Mouse (Mus musculus): Measurements from ENCODE around the gene Prdx1. TPM values are rescaled to one million over a fixed set of nuclear protein-coding genes. Genes with fewer than 3 reads are reported as not detected.

Prdx1 gene
- total and polyA plus RNA-seq, 2 experiments from 2014 or later, result 207 to 546 TPM

DNA sequence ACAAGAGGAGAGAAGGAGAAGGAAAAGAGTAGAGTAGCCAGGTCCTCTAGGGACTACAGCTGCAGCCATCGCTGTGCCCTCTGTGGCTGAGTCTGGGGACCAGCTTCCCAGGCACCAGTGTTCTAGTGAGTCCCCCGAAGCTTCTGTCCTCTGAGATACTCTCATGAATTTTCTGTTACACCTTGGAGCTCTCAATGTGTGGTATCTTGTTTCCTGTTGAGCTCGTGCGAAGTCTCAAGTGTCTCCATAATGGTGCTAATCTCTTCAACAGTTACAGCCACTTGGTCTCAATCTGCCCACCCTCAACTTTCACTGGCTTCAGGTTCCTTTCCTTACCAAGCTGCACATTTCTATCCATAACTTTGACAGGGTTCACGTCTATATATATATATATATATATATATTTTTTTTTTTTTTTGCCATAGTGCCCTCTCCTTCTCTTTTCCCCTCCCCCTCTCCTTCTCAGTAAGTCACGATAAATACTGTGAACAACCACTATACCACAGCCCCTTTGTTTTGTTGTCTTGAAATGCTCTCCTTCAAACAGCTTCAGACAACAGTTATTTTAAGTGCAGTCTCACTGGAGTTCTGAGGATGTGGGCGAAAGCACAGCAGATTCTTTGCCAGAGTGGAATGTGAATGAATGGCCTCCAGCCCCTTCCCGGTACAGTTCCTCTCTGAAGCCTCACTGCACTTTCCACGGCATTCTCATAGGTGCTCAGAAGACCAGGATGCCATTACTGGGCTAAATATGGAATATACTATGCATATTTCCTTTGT lies 53.8 kb downstream of the Prdx1 start:
- no peak overlapping the region for H3K9ac ChIP-seq (replicated peaks; ENCODE audit: low read length, poor library complexity, severe bottlenecking)
- no peak overlapping the region for H3K4me3 ChIP-seq (ENCODE audit: low read depth, low read length)
- no peak for DNase-seq (ENCODE audit: low spot score)
- no peaks in the 10 kb centered on the region for H3K9me3 ChIP-seq (ENCODE audit: low read length)
- no peaks in the 10 kb centered on the region for H3K36me3 ChIP-seq (ENCODE audit: insufficient read depth, low read length)
- H3K27me3 ChIP-seq (ENCODE audit: insufficient read depth, low read length), result no peaks in the 10 kb centered on the region
- no peak for ATAC-seq (ENCODE audit: low FRiP score)
- H3K4me2 ChIP-seq (ENCODE audit: low read depth, low read length, poor library complexity, severe bottlenecking), result no peak overlapping the region
- no peak for TF ChIP-seq CTCF (IDR thresholded peaks at IDR 0.05)
- H3K27ac ChIP-seq (ENCODE audit: low read depth, low read length), result no peak overlapping the region
- WGBS, result 90% methylated on average over 9 of the region's 9 CpGs
- no peaks in the 10 kb centered on the region for H3K4me1 ChIP-seq (ENCODE audit: insufficient read depth, low read length)

DNA sequence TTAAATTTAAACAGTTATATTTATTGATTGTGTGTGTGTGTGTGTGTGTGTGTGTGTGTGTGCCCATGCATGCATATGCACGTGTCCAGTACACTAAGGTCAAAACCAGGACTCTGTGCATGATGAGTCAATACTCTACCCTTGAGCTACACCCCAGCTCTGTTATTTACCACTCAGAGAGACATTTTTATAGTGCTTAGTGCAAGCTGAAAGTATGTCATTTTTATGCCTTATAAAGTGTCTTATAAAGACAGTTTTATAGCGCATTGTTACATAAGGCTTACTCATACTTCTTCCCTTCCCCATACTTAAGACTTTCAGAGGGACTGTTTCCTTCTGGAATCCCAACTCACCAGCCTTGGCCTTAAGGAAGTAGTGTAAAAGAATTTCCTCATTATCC lies 64.4 kb downstream of the Prdx1 start:
- Histone ChIP-seq H3K9me3 (ENCODE audit: low read length) (no peaks in the 10 kb centered on the region), H3K36me3 (ENCODE audit: insufficient read depth, low read length) (no peaks in the 10 kb centered on the region), H3K27ac (ENCODE audit: low read depth, low read length) (no peak overlapping the region), H3K9ac (replicated peaks; ENCODE audit: low read length, poor library complexity, severe bottlenecking) (no peak overlapping the region), H3K4me3 (ENCODE audit: low read depth, low read length) (no peak overlapping the region), H3K4me1 (ENCODE audit: insufficient read depth, low read length) (no peaks in the 10 kb centered on the region), H3K4me2 (ENCODE audit: low read depth, low read length, poor library complexity, severe bottlenecking) (no peak overlapping the region), H3K27me3 (ENCODE audit: insufficient read depth, low read length) (no peaks in the 10 kb centered on the region)
- no peak for DNase-seq (ENCODE audit: low spot score)
- ATAC-seq (ENCODE audit: low FRiP score), result no peak
- TF ChIP-seq CTCF (IDR thresholded peaks at IDR 0.05), result no peak
- 92% methylated on average over 2 of the region's 2 CpGs for WGBS

Other genes starting within 250 kb of the Prdx1 start
- gene Mast2, start 221.4 kb upstream of the Prdx1 start, total RNA-seq (2014; rRNA removed), result 95.8 and 97.4 TPM in 2 replicates
- 27.1 and 30.3 TPM in 2 replicates for gene Mast2, start 221.4 kb upstream of the Prdx1 start, polyA plus RNA-seq (2015; fragmentation: Nextera tagmentation; extraction: Ambion mirVana)
- gene Ipp, start 178.0 kb upstream of the Prdx1 start, total RNA-seq (2014; rRNA removed), result 6.5 and 7.2 TPM in 2 replicates
- gene Ipp, start 178.0 kb upstream of the Prdx1 start, polyA plus RNA-seq (2015; fragmentation: Nextera tagmentation; extraction: Ambion mirVana), result 10.5 and 10.9 TPM in 2 replicates
- gene Tmem69, start 129.6 kb upstream of the Prdx1 start, total RNA-seq (2014; rRNA removed), result 8.8 and 12.6 TPM in 2 replicates
- gene Tmem69, start 129.6 kb upstream of the Prdx1 start, polyA plus RNA-seq (2015; fragmentation: Nextera tagmentation; extraction: Ambion mirVana), result 14.0 and 16.0 TPM in 2 replicates
- gene Gpbp1l1, start 127.9 kb upstream of the Prdx1 start, total RNA-seq (2014; rRNA removed), result 33.7 and 45.5 TPM in 2 replicates
- 13.7 and 14.7 TPM in 2 replicates for gene Gpbp1l1, start 127.9 kb upstream of the Prdx1 start, polyA plus RNA-seq (2015; fragmentation: Nextera tagmentation; extraction: Ambion mirVana)
- 0.44 and 5.1 TPM in 2 replicates for gene Ccdc17, start 88.9 kb upstream of the Prdx1 start, total RNA-seq (2014; rRNA removed)
- 3.2 and 4.1 TPM in 2 replicates for gene Ccdc17, start 88.9 kb upstream of the Prdx1 start, polyA plus RNA-seq (2015; fragmentation: Nextera tagmentation; extraction: Ambion mirVana)
- 51.6 and 78.7 TPM in 2 replicates for gene Nasp, start 57.6 kb upstream of the Prdx1 start, total RNA-seq (2014; rRNA removed)
- 67.2 and 76.3 TPM in 2 replicates for gene Nasp, start 57.6 kb upstream of the Prdx1 start, polyA plus RNA-seq (2015; fragmentation: Nextera tagmentation; extraction: Ambion mirVana)
- 475 and 495 TPM in 2 replicates for gene Akr1a1, start 33.9 kb upstream of the Prdx1 start, total RNA-seq (2014; rRNA removed)
- gene Akr1a1, start 33.9 kb upstream of the Prdx1 start, polyA plus RNA-seq (2015; fragmentation: Nextera tagmentation; extraction: Ambion mirVana), result 684 and 729 TPM in 2 replicates
- 20.8 and 24.3 TPM in 2 replicates for gene Mmachc, start 22.9 kb downstream of the Prdx1 start, total RNA-seq (2014; rRNA removed)
- 16.6 and 16.8 TPM in 2 replicates for gene Mmachc, start 22.9 kb downstream of the Prdx1 start, polyA plus RNA-seq (2015; fragmentation: Nextera tagmentation; extraction: Ambion mirVana)
- 10.3 and 10.9 TPM in 2 replicates for gene Ccdc163, start 23.0 kb downstream of the Prdx1 start, total RNA-seq (2014; rRNA removed)
- 4.7 and 5.4 TPM in 2 replicates for gene Ccdc163, start 23.0 kb downstream of the Prdx1 start, polyA plus RNA-seq (2015; fragmentation: Nextera tagmentation; extraction: Ambion mirVana)
- gene Tesk2, start 35.4 kb downstream of the Prdx1 start, total RNA-seq (2014; rRNA removed), result 0.77 and 2.5 TPM in 2 replicates
- gene Tesk2, start 35.4 kb downstream of the Prdx1 start, polyA plus RNA-seq (2015; fragmentation: Nextera tagmentation; extraction: Ambion mirVana), result 1.6 and 1.7 TPM in 2 replicates
- gene Toe1, start 122.1 kb downstream of the Prdx1 start, total RNA-seq (2014; rRNA removed), result 38.9 and 42.9 TPM in 2 replicates
- gene Toe1, start 122.1 kb downstream of the Prdx1 start, polyA plus RNA-seq (2015; fragmentation: Nextera tagmentation; extraction: Ambion mirVana), result 22.5 and 26.2 TPM in 2 replicates
- 5.1 and 5.6 TPM in 2 replicates for gene Mutyh, start 122.2 kb downstream of the Prdx1 start, total RNA-seq (2014; rRNA removed)
- gene Mutyh, start 122.2 kb downstream of the Prdx1 start, polyA plus RNA-seq (2015; fragmentation: Nextera tagmentation; extraction: Ambion mirVana), result 3.0 and 4.5 TPM in 2 replicates
- 0.55 and 0.71 TPM in 2 replicates for gene Hpdl, start 136.2 kb downstream of the Prdx1 start, total RNA-seq (2014; rRNA removed)
- 0.74 and 1.1 TPM in 2 replicates for gene Hpdl, start 136.2 kb downstream of the Prdx1 start, polyA plus RNA-seq (2015; fragmentation: Nextera tagmentation; extraction: Ambion mirVana)
- 20.1 and 23.0 TPM in 2 replicates for gene Zswim5, start 191.8 kb downstream of the Prdx1 start, total RNA-seq (2014; rRNA removed)
- 2.2 and 2.4 TPM in 2 replicates for gene Zswim5, start 191.8 kb downstream of the Prdx1 start, polyA plus RNA-seq (2015; fragmentation: Nextera tagmentation; extraction: Ambion mirVana)